Mouse (Mus musculus) spleen, adult 12 weeks (tissue): ENCODE results near the gene L3mbtl4.
"Not testable (repeated sequence)": the region's sequence is repeated elsewhere in the genome, so short reads cannot be mapped to it uniquely, and the experiment has no call there.

Source experiments
- DNase-seq: peaks from one replicate; pipeline ENCODE4 v3.0.0; 2022; ENCODE audit warnings: low spot score

Gene L3mbtl4

GRCm38 (mm10) chr17:68405993-68406392, 132.4 kb downstream of the L3mbtl4 start:
- DNase-seq: no peak

GRCm38 (mm10) chr17:68407121-68407520, 133.5 kb downstream of the L3mbtl4 start:
- not testable (repeated sequence) for DNase-seq

- no peak for DNase-seq
Observed at GRCm38 (mm10) chr17:68422663-68423498, 149.3 kb downstream of the L3mbtl4 start.

- DNase-seq: no peak
Observed at GRCm38 (mm10) chr17:68433576-68433975, 160.0 kb downstream of the L3mbtl4 start.

- no peak for DNase-seq
Observed at GRCm38 (mm10) chr17:68450921-68451320, 177.3 kb downstream of the L3mbtl4 start.

GRCm38 (mm10) chr17:68461471-68461870, 187.9 kb downstream of the L3mbtl4 start:
- DNase-seq: no peak

- no peak for DNase-seq
Observed at GRCm38 (mm10) chr17:68467311-68467710, 193.7 kb downstream of the L3mbtl4 start.

GRCm38 (mm10) chr17:68490065-68490691, 216.6 kb downstream of the L3mbtl4 start:
- no peak for DNase-seq

GRCm38 (mm10) chr17:68492231-68492630, 218.6 kb downstream of the L3mbtl4 start:
- no peak for DNase-seq

GRCm38 (mm10) chr17:68502998-68503397, 229.4 kb downstream of the L3mbtl4 start:
- not testable (repeated sequence) for DNase-seq

- DNase-seq: no peak
Observed at GRCm38 (mm10) chr17:68559698-68560097, 286.1 kb downstream of the L3mbtl4 start.

- DNase-seq: no peak
Observed at GRCm38 (mm10) chr17:68560264-68560663, 286.7 kb downstream of the L3mbtl4 start.

GRCm38 (mm10) chr17:68571806-68572205, 298.2 kb downstream of the L3mbtl4 start:
- DNase-seq: no peak

- DNase-seq: no peak
Observed at GRCm38 (mm10) chr17:68585195-68585594, 311.6 kb downstream of the L3mbtl4 start.

- no peak for DNase-seq
Observed at GRCm38 (mm10) chr17:68591619-68592018, 318.0 kb downstream of the L3mbtl4 start.

- no peak for DNase-seq
Observed at GRCm38 (mm10) chr17:68602744-68603143, 329.1 kb downstream of the L3mbtl4 start.

- no peak for DNase-seq
Observed at GRCm38 (mm10) chr17:68607691-68608090, 334.1 kb downstream of the L3mbtl4 start.

GRCm38 (mm10) chr17:68611247-68611646, 337.6 kb downstream of the L3mbtl4 start:
- no peak for DNase-seq

- DNase-seq: no peak
Observed at GRCm38 (mm10) chr17:68625281-68625680, 351.7 kb downstream of the L3mbtl4 start.

GRCm38 (mm10) chr17:68629631-68630426, 356.2 kb downstream of the L3mbtl4 start:
- DNase-seq: no peak

- DNase-seq: no peak
Observed at GRCm38 (mm10) chr17:68631396-68631795, 357.8 kb downstream of the L3mbtl4 start.

- no peak for DNase-seq
Observed at GRCm38 (mm10) chr17:68640187-68640586, 366.6 kb downstream of the L3mbtl4 start.
